8 mouse cellular contexts compared by ENCODE assay signal in the genomic region with DNA sequence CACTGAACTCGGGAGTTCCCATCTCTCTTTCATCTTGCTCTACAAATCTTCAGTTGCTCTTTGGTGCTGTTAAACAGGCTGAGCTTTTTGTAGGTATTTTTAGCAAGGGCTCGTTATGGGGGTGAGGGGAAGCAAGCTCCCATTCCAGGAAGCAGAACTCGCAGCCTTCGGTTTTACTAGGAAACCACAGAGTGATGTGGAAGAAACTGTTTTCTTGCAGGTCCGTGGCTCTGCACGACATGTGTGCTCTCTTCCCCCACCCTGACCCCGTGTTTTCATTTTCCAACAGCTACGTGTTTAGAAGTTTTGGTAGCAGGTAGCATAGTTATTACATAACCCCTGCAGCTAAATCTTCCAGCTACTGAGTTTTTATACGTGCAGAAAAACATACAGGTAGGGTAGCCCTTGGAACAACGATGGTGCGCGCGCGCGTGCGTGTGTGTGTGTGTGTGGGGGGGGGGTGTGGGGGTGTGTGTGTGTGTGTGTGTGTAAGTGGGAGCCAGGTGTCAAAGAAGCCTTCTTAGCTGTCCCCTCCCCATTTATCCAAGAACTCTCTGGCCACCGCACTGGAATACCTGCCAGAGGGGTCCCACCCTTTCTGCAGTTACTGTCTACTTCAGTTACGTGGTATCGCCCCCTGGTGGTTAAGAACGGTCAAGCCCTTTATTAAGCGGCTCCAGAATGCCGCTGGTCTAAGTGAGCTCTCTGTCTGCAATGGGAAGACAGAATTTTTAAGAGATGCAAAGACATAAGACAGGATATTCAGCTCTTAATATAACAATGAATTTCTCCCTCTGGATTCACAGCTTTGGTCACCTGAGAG. TPM values are rescaled to one million over a fixed set of nuclear protein-coding genes. Genes with fewer than 3 reads are reported as not detected.
DNase-seq lines count a peak whose midpoint lies in the region; ATAC-seq and TF ChIP-seq lines count a peak whose summit lies in the region.

No protein-coding gene starts in this region.

- TF ChIP-seq CTCF in midbrain, postnatal 0 days (IDR thresholded peaks at IDR 0.05), result peak; percentile 84
- peak; percentile 53; the same call in 1 of the 2 replicates for TF ChIP-seq CTCF in testis, adult 2 months (IDR thresholded peaks at IDR 0.05; ENCODE audit: control insufficient read depth, insufficient read depth, insufficient replicate concordance, low read depth, low read length)

- 46% methylated on average over 22 of the region's 22 CpGs for WGBS in intestine, embryonic 16.5 days
- 25% methylated on average over 22 of the region's 22 CpGs for WGBS in limb, embryonic 15.5 days
- WGBS in midbrain, postnatal 0 days, result 50% methylated on average over 22 of the region's 22 CpGs

- no peak overlapping the region for H3K9ac ChIP-seq in intestine, embryonic 16.5 days (ENCODE audit: low read depth, low read length)
- no peak overlapping the region for H3K9ac ChIP-seq in limb, embryonic 15.5 days
- no peak overlapping the region for H3K9ac ChIP-seq in midbrain, postnatal 0 days (replicated peaks; ENCODE audit: low read length, poor library complexity, severe bottlenecking)

- no peaks in the 10 kb centered on the region for H3K9me3 ChIP-seq in intestine, embryonic 16.5 days (ENCODE audit: control insufficient read depth, low read length)
- no peaks in the 10 kb centered on the region for H3K9me3 ChIP-seq in limb, embryonic 15.5 days
- H3K9me3 ChIP-seq in midbrain, postnatal 0 days (ENCODE audit: low read length), result no peaks in the 10 kb centered on the region

- peaks cover 10% of the 10 kb centered on the region for H3K4me1 ChIP-seq in intestine, embryonic 16.5 days (ENCODE audit: control insufficient read depth, insufficient read depth, low read length)
- H3K4me1 ChIP-seq in limb, embryonic 15.5 days, result peaks cover 36% of the 10 kb centered on the region
- H3K4me1 ChIP-seq in midbrain, postnatal 0 days (ENCODE audit: insufficient read depth, low read length), result 0 out of 2 replicates have a peak, but pooled peaks cover 2% of the 10 kb centered on the region
- peaks cover 17% of the 10 kb centered on the region for H3K4me1 ChIP-seq in testis, adult 2 months (ENCODE audit: control insufficient read depth, insufficient read depth, low read length)

- 0 out of 2 replicates have a peak overlapping the region, but pooled peaks have one; percentile 13 for H3K4me2 ChIP-seq in intestine, embryonic 16.5 days (ENCODE audit: low read depth, low read length)
- H3K4me2 ChIP-seq in limb, embryonic 15.5 days, result peak overlapping the region; percentile 47
- no peak overlapping the region for H3K4me2 ChIP-seq in midbrain, postnatal 0 days (ENCODE audit: low read depth, low read length, poor library complexity, severe bottlenecking)

- no peak overlapping the region for H3K4me3 ChIP-seq in intestine, embryonic 16.5 days (ENCODE audit: low read length)
- H3K4me3 ChIP-seq in limb, embryonic 15.5 days, result peak overlapping the region; percentile 20
- no peak overlapping the region for H3K4me3 ChIP-seq in midbrain, postnatal 0 days (ENCODE audit: low read depth, low read length)
- H3K4me3 ChIP-seq in testis, adult 2 months (ENCODE audit: control insufficient read depth, low read depth, low read length), result peak overlapping the region; percentile 67

- peaks cover 5% of the 10 kb centered on the region; the same call in 1 of the 2 replicates for H3K27me3 ChIP-seq in intestine, embryonic 16.5 days (replicated peaks; ENCODE audit: control insufficient read depth, insufficient read depth, low read length)
- no peaks in the 10 kb centered on the region for H3K27me3 ChIP-seq in limb, embryonic 15.5 days
- H3K27me3 ChIP-seq in midbrain, postnatal 0 days (ENCODE audit: insufficient read depth, low read length), result no peaks in the 10 kb centered on the region; the same call in 1 of the 2 replicates
- H3K27me3 ChIP-seq in testis, adult 2 months (ENCODE audit: control insufficient read depth, insufficient read depth, low read length), result no peaks in the 10 kb centered on the region

- no peaks in the 10 kb centered on the region for H3K36me3 ChIP-seq in intestine, embryonic 16.5 days (ENCODE audit: control insufficient read depth, insufficient read depth, low read length)
- H3K36me3 ChIP-seq in limb, embryonic 15.5 days, result no peaks in the 10 kb centered on the region
- H3K36me3 ChIP-seq in midbrain, postnatal 0 days (ENCODE audit: insufficient read depth, low read length), result no peaks in the 10 kb centered on the region
- H3K36me3 ChIP-seq in testis, adult 2 months (ENCODE audit: control insufficient read depth, insufficient read depth, low read length), result no peaks in the 10 kb centered on the region

- peak; percentile 70 for DNase-seq in 3T3-L1 (ENCODE audit: low read depth, low spot score)
- DNase-seq in MEL-GATA-1-ER (ENCODE audit: extremely low read depth, low read depth), result peak; percentile 74
- DNase-seq in cerebellum, postnatal 36 days, result peak; percentile 46 to 56
- peak; percentile 33 to 38 for DNase-seq in gastrocnemius, adult 8-10 months (ENCODE audit: low spot score in 2 of 2)
- peak; percentile 85 for DNase-seq in midbrain, postnatal 0 days (ENCODE audit: low spot score)

- no peak for TF ChIP-seq POLR2A in testis, adult 2 months (IDR thresholded peaks at IDR 0.05; ENCODE audit: control insufficient read depth, low read depth, low read length)

- ATAC-seq in intestine, embryonic 16.5 days, result peak; percentile 51; the same call in 1 of the 2 replicates
- ATAC-seq in limb, embryonic 15.5 days (ENCODE audit: insufficient number of reproducible peaks, low FRiP score, low TSS enrichment, low read depth), result peak; percentile 23; the same call in 1 of the 2 replicates
- ATAC-seq in midbrain, postnatal 0 days (ENCODE audit: low FRiP score), result no peak; the same call in 1 of the 2 replicates

- H3K27ac ChIP-seq in intestine, embryonic 16.5 days (ENCODE audit: low read length), result no peak overlapping the region
- H3K27ac ChIP-seq in limb, embryonic 15.5 days, result peak overlapping the region; percentile 57
- no peak overlapping the region for H3K27ac ChIP-seq in midbrain, postnatal 0 days (ENCODE audit: low read depth, low read length)
- H3K27ac ChIP-seq in testis, adult 2 months (ENCODE audit: control insufficient read depth, insufficient read depth, low read depth, low read length), result no peak overlapping the region

RNA-seq across cellular contexts. Expression of a gene that starts 15.5 kb away (rescaled TPM):
- 10 to 100 TPM; 56.9 to 69.8 (median 60.2) TPM for total RNA-seq in gastrocnemius, adult 8-10 months (2022)
- polyA plus RNA-seq in intestine, embryonic 16.5 days (2015; fragmentation: Nextera tagmentation; extraction: Ambion mirVana), result 235 and 246 TPM in 2 replicates
- polyA plus RNA-seq in limb, embryonic 15.5 days (2015; fragmentation: Nextera tagmentation; extraction: Ambion mirVana), result 242 and 272 TPM in 2 replicates
- total RNA-seq in midbrain, postnatal 0 days (2014; rRNA removed), result 117 and 163 TPM in 2 replicates
- 121 and 134 TPM in 2 replicates for polyA plus RNA-seq in midbrain, postnatal 0 days (2015; fragmentation: Nextera tagmentation; extraction: Ambion mirVana)
- polyA plus RNA-seq in testis, adult 2 months (2012; rRNA removed), result 56.3 and 61.0 TPM in 2 replicates

RNA-seq across cellular contexts. Expression of a gene that starts 27.1 kb away (rescaled TPM):
- total RNA-seq in gastrocnemius, adult 8-10 months (2022), result under 1 TPM in 2 of 4 experiments, not detected in 2; 0.15 to 0.22 TPM
- polyA plus RNA-seq in intestine, embryonic 16.5 days (2015; fragmentation: Nextera tagmentation; extraction: Ambion mirVana), result 4.8 and 4.9 TPM in 2 replicates
- 3.2 and 3.8 TPM in 2 replicates for polyA plus RNA-seq in limb, embryonic 15.5 days (2015; fragmentation: Nextera tagmentation; extraction: Ambion mirVana)
- total RNA-seq in midbrain, postnatal 0 days (2014; rRNA removed), result 0.49 and 0.52 TPM in 2 replicates
- polyA plus RNA-seq in midbrain, postnatal 0 days (2015; fragmentation: Nextera tagmentation; extraction: Ambion mirVana), result 0.64 and 0.76 TPM in 2 replicates
- 0.15 and 0.35 TPM in 2 replicates for polyA plus RNA-seq in testis, adult 2 months (2012; rRNA removed)

Comparison
In these comparisons a context has a peak if more than half of its experiments do, and no peak if none do; other contexts are left out.
1. H3K4me3 ChIP-seq: peak in limb, embryonic 15.5 days (single experiment) and testis, adult 2 months (single experiment); none in intestine, embryonic 16.5 days (single experiment) and midbrain, postnatal 0 days (single experiment).
2. Peak in every context shown above with its lines, with median percentiles within 50 percentile points of each other: DNase-seq.